Mouse (Mus musculus): ENCODE data around the gene Gramd4.

GRCm38 (mm10) chr15:86165811-86166590, 108.5 kb downstream of the Gramd4 start:
- TF ChIP-seq ZNF384 (IDR thresholded peaks at IDR 0.05; ENCODE audit: low read depth, low read length): no peak
- no peak for TF ChIP-seq CHD1 (IDR thresholded peaks at IDR 0.05; ENCODE audit: low read depth, low read length)
- TF ChIP-seq KAT2A (IDR thresholded peaks at IDR 0.05; ENCODE audit: insufficient replicate concordance, low read length): no peak
- peak; percentile 32 for TF ChIP-seq RAD21 (IDR thresholded peaks at IDR 0.05; ENCODE audit: low read depth, low read length)
- no peak for TF ChIP-seq NRF1 (IDR thresholded peaks at IDR 0.05; ENCODE audit: low read depth, low read length)
